Mouse (Mus musculus): ENCODE measurements around the gene 0610010F05Rik.

- no peak for TF ChIP-seq POLR2A (IDR thresholded peaks at IDR 0.05; ENCODE audit: insufficient read length, low read depth)
- TF ChIP-seq TCF12 (IDR thresholded peaks at IDR 0.05; ENCODE audit: insufficient read depth, poor library complexity, severe bottlenecking) = no peak
- TF ChIP-seq CEBPB (IDR thresholded peaks at IDR 0.05; ENCODE audit: insufficient read depth, poor library complexity, severe bottlenecking) = no peak
- TF ChIP-seq MAX (IDR thresholded peaks at IDR 0.05; ENCODE audit: low read depth) = no peak
- TF ChIP-seq MYOG (IDR thresholded peaks at IDR 0.05; ENCODE audit: control insufficient read depth in 1 of 3, insufficient read depth in 1 of 3, insufficient read length in 2 of 3, low read depth in 2 of 3) = no peak
- TF ChIP-seq POLR2AphosphoS2 (IDR thresholded peaks at IDR 0.05; ENCODE audit: insufficient read length, low read depth) = no peak
- TF ChIP-seq USF1 (IDR thresholded peaks at IDR 0.05; ENCODE audit: low read depth) = no peak
Measured at GRCm38 (mm10) chr11:23664232-23664631, 30.8 kb upstream of the 0610010F05Rik start.
